Mouse (Mus musculus): ENCODE measurements around the gene Ppat. TPM values are rescaled to one million over a fixed set of nuclear protein-coding genes. Genes with fewer than 3 reads are reported as not detected.

Ppat gene
- total and polyA plus RNA-seq, 3 experiments: 103 to 180 (median 110) TPM

GRCm38 (mm10) chr5:76951106-76952027 is at the start of gene Ppat, which contains the start of gene Paics (continued):
- TF ChIP-seq USF1 (IDR thresholded peaks at IDR 0.05; ENCODE audit: low read depth, low read length) (peak; percentile 81), CTCF (IDR thresholded peaks at IDR 0.05 in 2 of 3, conservative IDR thresholded peaks at IDR 0.05 in 1 of 3; ENCODE audit: control insufficient read depth in 1 of 3, insufficient read depth in 1 of 3, low read depth in 2 of 3, low read length in 3 of 3, poor library complexity in 1 of 3, severe bottlenecking in 1 of 3) (0 out of 6 replicates have a peak, but pooled peaks of 1 of the 3 experiments have one; percentile 2), GABPA (IDR thresholded peaks at IDR 0.05; ENCODE audit: low read depth, low read length) (no peak), HCFC1 (IDR thresholded peaks at IDR 0.05; ENCODE audit: low read depth, low read length) (peak; percentile 88), BHLHE40 (IDR thresholded peaks at IDR 0.05; ENCODE audit: borderline replicate concordance, low read depth, low read length) (peak; percentile 44; the same call in 1 of the 2 replicates)

GRCm38 (mm10) chr5:76998416-76998815 is 47.0 kb upstream of the Ppat start:
- TF ChIP-seq ZMIZ1 (IDR thresholded peaks at IDR 0.05; ENCODE audit: low read depth, low read length): no peak
- no peak for TF ChIP-seq BHLHE40 (IDR thresholded peaks at IDR 0.05; ENCODE audit: borderline replicate concordance, low read depth, low read length)
- no peak for TF ChIP-seq ELF1 (IDR thresholded peaks at IDR 0.05; ENCODE audit: low read depth, low read length)
- TF ChIP-seq CTCF (IDR thresholded peaks at IDR 0.05 in 2 of 3, conservative IDR thresholded peaks at IDR 0.05 in 1 of 3; ENCODE audit: control insufficient read depth in 1 of 3, insufficient read depth in 1 of 3, low read depth in 2 of 3, low read length in 3 of 3, poor library complexity in 1 of 3, severe bottlenecking in 1 of 3): peak in 2 of 3 experiments; percentile 37 to 76; a peak in 3 of 6 replicates
- TF ChIP-seq UBTF (IDR thresholded peaks at IDR 0.05; ENCODE audit: borderline replicate concordance, insufficient read depth, low read depth, low read length): no peak
- TF ChIP-seq E2F4 (IDR thresholded peaks at IDR 0.05; ENCODE audit: borderline replicate concordance, low read depth, low read length): no peak
- peak; percentile 74 for TF ChIP-seq SMC3 (IDR thresholded peaks at IDR 0.05; ENCODE audit: low read depth, low read length)
- no peak for TF ChIP-seq JUND (IDR thresholded peaks at IDR 0.05; ENCODE audit: low read depth, low read length)
- TF ChIP-seq HCFC1 (IDR thresholded peaks at IDR 0.05; ENCODE audit: low read depth, low read length): no peak
- TF ChIP-seq ZC3H11A (IDR thresholded peaks at IDR 0.05; ENCODE audit: low read depth, low read length): peak; percentile 50; the same call in 1 of the 2 replicates
- peak; percentile 71 for TF ChIP-seq RAD21 (IDR thresholded peaks at IDR 0.05; ENCODE audit: low read depth, low read length)
- no peak for TF ChIP-seq SIN3A (IDR thresholded peaks at IDR 0.05; ENCODE audit: low read length)
- no peak for TF ChIP-seq POLR2AphosphoS5 (IDR thresholded peaks at IDR 0.05; ENCODE audit: borderline replicate concordance, low read depth, low read length)
- no peak for TF ChIP-seq NRF1 (IDR thresholded peaks at IDR 0.05; ENCODE audit: insufficient read depth, low read depth, low read length, poor library complexity, severe bottlenecking)
- no peak for TF ChIP-seq GABPA (IDR thresholded peaks at IDR 0.05; ENCODE audit: low read depth, low read length)
- H3K4me1 ChIP-seq (ENCODE audit: control insufficient read depth in 1 of 2, insufficient read depth in 2 of 2, low read length in 2 of 2): peaks cover under 1 to 2% of the 10 kb centered on the region in 2 experiments; a peak in 2 of 4 replicates
- peaks cover 8 to 40% of the 10 kb centered on the region in 2 experiments for H3K36me3 ChIP-seq (ENCODE audit: control insufficient read depth in 1 of 2, insufficient read depth in 2 of 2, low read length in 2 of 2)
- H3K9ac ChIP-seq (ENCODE audit: control insufficient read depth, low read depth, low read length, poor library complexity, severe bottlenecking): no peak overlapping the region
- no peak overlapping the region for H3K4me3 ChIP-seq (ENCODE audit: control insufficient read depth in 1 of 2, insufficient read depth in 1 of 2, low read depth in 2 of 2, low read length in 2 of 2)
- DNase-seq (ENCODE audit: low read depth, low spot score): peak; percentile 60
- no peaks in the 10 kb centered on the region for H3K9me3 ChIP-seq (replicated peaks; ENCODE audit: insufficient read depth, low read length)
- no peaks in the 10 kb centered on the region for H3K79me2 ChIP-seq (ENCODE audit: control insufficient read depth, insufficient read depth, low read length, poor library complexity)
- no peak overlapping the region for H3K27ac ChIP-seq (ENCODE audit: control insufficient read depth, low read depth, low read length)
- no peaks in the 10 kb centered on the region for H3K27me3 ChIP-seq (ENCODE audit: control insufficient read depth in 1 of 2, insufficient read depth in 2 of 2, low read length in 2 of 2)
